Mouse (Mus musculus): ENCODE measurements around the gene Otud7a. TPM values are rescaled to one million over a fixed set of nuclear protein-coding genes. Genes with fewer than 3 reads are reported as not detected.

Otud7a gene
- total and polyA plus RNA-seq, 3 experiments = not detected

DNA sequence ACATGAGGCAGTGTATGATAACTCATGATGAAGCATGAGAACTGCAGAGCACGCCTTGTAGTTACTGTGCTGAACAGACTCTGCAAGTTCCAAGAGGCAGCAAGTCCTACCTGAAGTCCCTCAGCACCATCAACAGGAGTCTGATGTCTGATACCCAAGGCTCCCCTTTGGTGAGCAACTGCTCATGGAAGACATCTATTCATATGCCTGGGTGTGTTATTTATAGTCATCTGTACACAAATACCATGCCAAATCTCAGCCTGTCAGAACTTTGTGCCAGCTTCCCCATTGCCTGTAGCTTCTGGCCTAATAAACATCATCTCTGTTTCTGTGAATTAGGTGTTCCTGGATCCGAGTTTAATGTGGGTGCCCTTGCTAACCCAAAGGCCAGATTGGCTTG is 68.0 kb downstream of the Otud7a start:
- H3K27ac ChIP-seq (ENCODE audit: control insufficient read depth, low read depth, low read length) = no peak overlapping the region
- no peak overlapping the region for H3K4me3 ChIP-seq (ENCODE audit: control insufficient read depth in 1 of 2, insufficient read depth in 1 of 2, low read depth in 2 of 2, low read length in 2 of 2)
- TF ChIP-seq ZKSCAN1 (IDR thresholded peaks at IDR 0.05; ENCODE audit: low read depth, low read length) (no peak), RCOR1 (IDR thresholded peaks at IDR 0.05; ENCODE audit: low read depth, low read length) (no peak), GABPA (IDR thresholded peaks at IDR 0.05; ENCODE audit: low read depth, low read length) (no peak), POLR2AphosphoS2 (IDR thresholded peaks at IDR 0.05; ENCODE audit: low read length) (no peak), CHD1 (IDR thresholded peaks at IDR 0.05; ENCODE audit: low read depth, low read length) (no peak), KAT2A (conservative IDR thresholded peaks at IDR 0.05; ENCODE audit: low read depth, low read length) (no peak), CHD2 (IDR thresholded peaks at IDR 0.05; ENCODE audit: low read length) (no peak), MXI1 (IDR thresholded peaks at IDR 0.05; ENCODE audit: low read depth, low read length) (no peak), GATA1 (IDR thresholded peaks at IDR 0.05; ENCODE audit: low read depth, low read length) (no peak), USF2 (IDR thresholded peaks at IDR 0.05; ENCODE audit: borderline replicate concordance in 1 of 2, insufficient read depth in 1 of 2, low read depth in 1 of 2, low read length in 2 of 2) (no peak), ZC3H11A (IDR thresholded peaks at IDR 0.05; ENCODE audit: low read depth, low read length) (no peak), JUND (IDR thresholded peaks at IDR 0.05; ENCODE audit: low read depth, low read length) (no peak), RAD21 (IDR thresholded peaks at IDR 0.05; ENCODE audit: low read depth, low read length) (no peak), BHLHE40 (IDR thresholded peaks at IDR 0.05; ENCODE audit: borderline replicate concordance, low read depth, low read length) (no peak), MYC (IDR thresholded peaks at IDR 0.05; ENCODE audit: low read depth, low read length) (no peak), E2F4 (IDR thresholded peaks at IDR 0.05; ENCODE audit: borderline replicate concordance, low read depth, low read length) (no peak)
- H3K36me3 ChIP-seq (ENCODE audit: control insufficient read depth in 1 of 2, insufficient read depth in 2 of 2, low read length in 2 of 2) = no peaks in the 10 kb centered on the region
- no peak overlapping the region for H3K9ac ChIP-seq (ENCODE audit: control insufficient read depth, low read depth, low read length, poor library complexity, severe bottlenecking)
- no peaks in the 10 kb centered on the region for H3K79me2 ChIP-seq (ENCODE audit: control insufficient read depth, insufficient read depth, low read length, poor library complexity)
- DNase-seq (ENCODE audit: low read depth, low spot score) = no peak
- H3K4me1 ChIP-seq (ENCODE audit: control insufficient read depth in 1 of 2, insufficient read depth in 2 of 2, low read length in 2 of 2) = no peaks in the 10 kb centered on the region
- no peaks in the 10 kb centered on the region for H3K9me3 ChIP-seq (replicated peaks; ENCODE audit: insufficient read depth, low read length)
- no peaks in the 10 kb centered on the region for H3K27me3 ChIP-seq (ENCODE audit: control insufficient read depth in 1 of 2, insufficient read depth in 2 of 2, low read length in 2 of 2)

DNA sequence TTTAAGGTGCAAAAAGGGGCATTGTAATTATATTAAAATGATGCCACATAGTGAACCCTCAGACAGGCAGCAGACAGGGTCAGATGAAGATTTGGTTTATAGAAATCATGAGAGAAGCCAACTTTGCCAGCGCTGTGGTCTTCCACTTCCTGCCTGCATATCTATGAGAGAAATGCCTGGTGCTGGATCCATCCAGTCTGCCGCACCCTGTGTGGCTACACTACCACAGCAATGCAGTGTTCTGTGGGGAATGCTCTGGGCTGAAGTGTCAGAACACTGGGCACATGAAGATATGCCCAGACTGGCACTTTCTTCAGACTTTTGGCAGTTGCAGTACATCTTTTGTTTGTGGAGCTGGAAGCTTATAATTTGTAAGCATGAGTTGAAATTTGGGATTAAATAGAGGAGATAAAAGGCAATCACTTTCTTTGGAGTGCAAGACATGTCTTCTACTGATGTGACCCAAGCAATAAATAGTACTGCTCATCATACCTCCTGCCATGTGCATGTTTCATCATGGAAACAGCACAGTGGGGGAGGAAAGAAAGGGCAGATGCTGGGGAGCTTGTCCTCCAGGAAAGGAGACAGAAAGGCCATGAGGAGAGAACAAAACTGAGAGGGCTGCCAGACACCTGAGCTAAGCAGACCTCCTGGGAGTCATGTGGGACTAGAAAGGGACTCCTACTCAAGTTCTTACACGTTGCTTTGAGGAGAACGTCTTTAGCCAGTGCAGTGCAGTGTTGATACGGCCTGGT is 71.8 kb downstream of the Otud7a start:
- Histone ChIP-seq H3K9ac (ENCODE audit: control insufficient read depth, low read depth, low read length, poor library complexity, severe bottlenecking) (no peak overlapping the region), H3K27me3 (ENCODE audit: control insufficient read depth in 1 of 2, insufficient read depth in 2 of 2, low read length in 2 of 2) (no peaks in the 10 kb centered on the region), H3K9me3 (replicated peaks; ENCODE audit: insufficient read depth, low read length) (no peaks in the 10 kb centered on the region), H3K79me2 (ENCODE audit: control insufficient read depth, insufficient read depth, low read length, poor library complexity) (no peaks in the 10 kb centered on the region), H3K27ac (ENCODE audit: control insufficient read depth, low read depth, low read length) (no peak overlapping the region), H3K36me3 (ENCODE audit: control insufficient read depth in 1 of 2, insufficient read depth in 2 of 2, low read length in 2 of 2) (no peaks in the 10 kb centered on the region), H3K4me3 (ENCODE audit: control insufficient read depth in 1 of 2, insufficient read depth in 1 of 2, low read depth in 2 of 2, low read length in 2 of 2) (no peak overlapping the region), H3K4me1 (ENCODE audit: control insufficient read depth in 1 of 2, insufficient read depth in 2 of 2, low read length in 2 of 2) (no peaks in the 10 kb centered on the region)
- DNase-seq (ENCODE audit: low read depth, low spot score) = no peak
- TF ChIP-seq SIN3A (IDR thresholded peaks at IDR 0.05; ENCODE audit: low read length) = no peak
- no peak for TF ChIP-seq ZC3H11A (IDR thresholded peaks at IDR 0.05; ENCODE audit: low read depth, low read length)
- no peak for TF ChIP-seq SMC3 (IDR thresholded peaks at IDR 0.05; ENCODE audit: low read depth, low read length)
- no peak for TF ChIP-seq BHLHE40 (IDR thresholded peaks at IDR 0.05; ENCODE audit: borderline replicate concordance, low read depth, low read length)
- TF ChIP-seq ETS1 (IDR thresholded peaks at IDR 0.05; ENCODE audit: low read depth, low read length) = no peak
- TF ChIP-seq MAZ (IDR thresholded peaks at IDR 0.05; ENCODE audit: low read depth, low read length) = no peak
- no peak for TF ChIP-seq E2F4 (IDR thresholded peaks at IDR 0.05; ENCODE audit: borderline replicate concordance, low read depth, low read length)
- no peak for TF ChIP-seq USF2 (IDR thresholded peaks at IDR 0.05; ENCODE audit: borderline replicate concordance in 1 of 2, insufficient read depth in 1 of 2, low read depth in 1 of 2, low read length in 2 of 2)
- TF ChIP-seq ELF1 (IDR thresholded peaks at IDR 0.05; ENCODE audit: low read depth, low read length) = no peak
- TF ChIP-seq CHD2 (IDR thresholded peaks at IDR 0.05; ENCODE audit: low read length) = no peak
- TF ChIP-seq POLR2AphosphoS2 (IDR thresholded peaks at IDR 0.05; ENCODE audit: low read length) = no peak
- TF ChIP-seq POLR2A (IDR thresholded peaks at IDR 0.05; ENCODE audit: control insufficient read depth in 1 of 2, insufficient read depth in 1 of 2, low read depth in 1 of 2, low read length in 2 of 2, poor library complexity in 1 of 2) = no peak
- TF ChIP-seq TAL1 (IDR thresholded peaks at IDR 0.05; ENCODE audit: low read length) = no peak
